Mouse (Mus musculus): ENCODE measurements around the gene Ctc1. TPM values are rescaled to one million over a fixed set of nuclear protein-coding genes. Genes with fewer than 3 reads are reported as not detected.
"Not testable (repeated sequence)": the region's sequence is repeated elsewhere in the genome, so short reads cannot be mapped to it uniquely, and the experiment has no call there.

The Ctc1 gene
- total RNA-seq, 1 experiment from 2014 or later: 24.2 TPM

DNA sequence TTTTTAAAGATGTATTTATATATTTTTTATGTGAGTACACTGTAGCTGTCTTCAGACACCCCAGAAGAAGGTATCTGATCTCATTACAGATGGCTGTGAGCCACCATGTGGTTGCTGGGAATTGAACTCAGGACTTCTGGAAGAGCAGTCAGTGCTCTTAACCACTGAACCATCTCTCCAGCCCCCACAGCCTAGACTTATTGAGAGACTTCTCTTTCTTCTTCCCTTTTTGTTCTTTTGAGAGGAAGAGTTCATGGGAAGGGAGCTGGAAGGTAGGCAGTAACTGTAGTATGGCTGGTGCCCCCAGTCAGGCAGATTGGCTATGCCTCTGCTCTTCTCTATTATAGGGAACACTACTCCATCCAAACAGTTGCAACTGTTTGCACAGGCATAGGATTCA, 9.1 kb upstream of the Ctc1 start:
- DNase-seq: not testable (repeated sequence)

DNA sequence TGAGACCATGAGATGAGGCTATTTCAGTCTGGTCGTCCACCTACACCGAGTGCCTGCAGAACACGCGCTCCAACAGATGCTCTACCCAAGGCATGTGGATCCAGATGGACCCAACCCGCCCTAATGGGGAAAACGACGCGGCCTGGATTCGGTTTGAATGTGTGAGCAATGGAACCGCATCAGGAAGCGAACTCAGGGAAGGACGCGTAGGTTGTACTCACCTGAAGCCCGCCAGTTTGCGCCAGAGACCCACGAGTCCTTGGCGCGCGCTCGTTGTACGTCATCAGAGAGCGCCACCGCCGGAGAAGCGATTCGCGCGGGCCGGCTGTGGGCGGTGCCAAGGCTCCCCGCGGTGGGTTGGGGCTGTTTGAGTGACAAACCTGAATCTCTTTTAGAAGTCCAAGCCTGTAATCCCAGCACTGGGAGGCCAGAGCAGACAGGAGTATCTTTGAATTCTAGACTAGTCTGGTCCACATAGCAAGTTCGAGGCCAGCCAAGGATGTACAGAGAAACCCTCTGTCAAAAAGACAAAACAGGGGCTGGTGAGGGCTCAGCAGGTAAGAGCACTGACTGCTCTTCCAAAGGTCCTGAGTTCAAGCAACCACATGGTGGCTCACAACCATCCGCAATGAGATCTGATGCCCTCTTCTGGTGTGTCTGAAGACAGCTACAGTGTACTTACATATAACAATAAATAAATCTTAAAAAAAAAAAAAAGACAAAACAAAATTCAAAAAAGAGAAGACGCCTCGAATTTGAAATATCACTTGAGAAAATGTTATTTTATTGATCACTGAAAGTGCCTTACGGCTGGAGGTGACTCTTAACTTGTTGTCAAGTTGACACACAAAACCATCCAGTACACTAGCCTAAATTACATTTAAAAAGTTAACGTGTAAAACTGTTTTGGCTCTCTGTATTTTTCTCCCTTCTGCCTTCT, 7.3 kb upstream of the Ctc1 start, which contains the start of gene Pfas:
Gene Pfas, minus strand, starts transcription at position 279 of the 940 bp plus-strand sequence.
- peak; percentile 96 for DNase-seq

DNA sequence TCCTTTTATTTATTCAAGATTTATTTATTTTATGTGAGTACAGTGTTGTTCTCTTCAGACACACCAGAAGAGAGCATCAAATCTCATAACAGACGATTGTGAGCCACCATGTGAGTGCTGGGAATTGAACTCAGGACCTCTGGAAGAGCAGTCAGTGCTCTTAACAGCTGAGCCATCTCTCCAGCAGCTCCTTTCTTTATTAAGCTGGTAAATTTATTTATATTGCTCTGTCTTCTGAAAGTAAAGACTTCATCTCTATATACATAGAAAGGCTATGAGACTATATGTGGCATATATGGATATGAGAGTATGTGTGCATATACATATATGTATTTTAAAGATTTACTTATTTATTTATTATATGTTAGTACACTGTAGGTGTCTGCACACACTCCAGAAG, 6.2 kb upstream of the Ctc1 start:
- DNase-seq: no peak

DNA sequence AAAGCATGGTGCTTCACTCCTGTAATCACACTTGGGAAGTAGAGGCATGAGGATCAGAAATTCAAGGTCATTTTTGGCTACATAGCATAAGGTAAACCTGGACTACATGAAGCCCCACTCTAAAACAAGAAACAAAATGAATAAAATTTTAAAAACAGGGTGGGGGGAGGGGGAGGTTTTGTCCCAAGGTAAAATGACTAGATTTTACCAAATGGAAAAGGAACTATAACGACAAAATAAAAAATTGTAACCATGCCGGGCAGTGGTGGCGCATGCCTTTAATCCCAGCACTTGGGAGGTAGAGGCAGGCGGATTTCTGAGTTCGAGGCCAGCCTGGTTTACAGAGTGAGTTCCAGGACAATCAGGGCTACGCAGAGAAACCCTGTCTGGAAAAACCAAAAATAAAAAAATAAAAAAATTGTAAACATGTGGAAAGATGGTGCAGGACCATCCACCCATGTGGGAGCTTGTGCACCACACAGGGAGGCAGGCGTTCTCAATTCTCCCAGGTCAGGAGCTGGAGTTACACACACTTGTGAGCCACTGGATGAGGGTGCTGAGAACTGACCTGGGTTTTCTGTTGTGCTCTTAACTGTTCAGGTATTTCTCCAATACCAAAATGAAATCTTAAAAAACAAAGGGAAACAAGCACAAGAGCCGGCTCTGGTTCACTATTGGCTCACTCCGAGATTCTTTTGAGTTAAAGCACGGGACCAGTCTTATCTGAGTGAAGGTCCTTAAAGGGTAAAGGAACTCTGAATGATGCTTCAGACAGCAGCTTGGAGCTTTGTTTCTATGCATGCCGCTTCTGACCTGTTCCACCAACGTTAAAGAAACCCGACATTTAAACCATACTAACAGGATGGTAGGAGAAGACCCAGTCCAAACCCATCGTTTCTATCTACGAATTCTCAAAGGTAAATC, 5.0 kb upstream of the Ctc1 start:
- DNase-seq: no peak

DNA sequence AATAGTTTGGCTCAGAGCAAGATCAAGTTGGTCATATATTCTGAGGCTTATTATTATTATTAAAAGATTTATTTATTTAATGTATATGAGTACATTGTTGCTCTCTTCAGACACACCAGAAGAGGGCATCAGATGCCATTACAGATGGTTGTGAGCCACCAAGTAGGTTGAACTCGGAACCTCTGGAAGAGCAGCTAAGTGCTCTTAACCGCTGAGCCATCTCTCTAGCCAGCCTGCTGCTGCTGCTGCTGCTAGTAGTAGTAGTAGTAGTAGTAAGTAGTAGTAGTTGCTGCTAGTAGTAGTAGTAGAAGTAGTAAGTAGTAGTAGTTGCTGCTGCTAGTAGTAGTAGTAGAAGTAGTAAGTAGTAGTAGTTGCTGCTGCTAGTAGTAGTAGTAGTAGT, 4.3 kb upstream of the Ctc1 start:
- DNase-seq: not testable (repeated sequence)

DNA sequence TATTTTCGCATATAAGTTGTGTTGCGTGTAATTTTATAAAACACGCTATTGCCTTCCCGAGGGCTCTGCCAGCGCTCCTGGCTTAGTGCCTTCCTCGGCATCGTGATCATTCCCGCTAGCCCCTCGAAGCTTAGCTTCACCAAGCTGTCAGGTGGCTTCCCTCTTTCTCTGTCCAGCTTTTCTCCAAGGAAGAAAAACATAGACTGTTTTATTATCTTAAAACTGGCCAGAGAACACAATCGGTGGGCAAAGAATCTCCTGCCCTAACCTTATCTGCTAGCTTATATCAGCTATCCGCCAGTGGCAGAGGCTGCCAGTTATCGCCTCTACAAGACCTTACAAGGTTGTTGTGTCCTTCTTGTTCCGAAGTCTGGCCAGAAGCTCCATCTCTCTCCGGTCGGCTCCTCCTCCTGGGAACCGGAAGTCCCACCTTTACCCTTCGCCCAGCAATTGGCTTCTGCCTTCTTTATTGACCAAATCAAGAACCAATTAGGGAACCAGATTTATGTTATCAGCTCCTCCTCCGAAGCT, 3.6 kb upstream of the Ctc1 start:
- peak; percentile 93 for DNase-seq

DNA sequence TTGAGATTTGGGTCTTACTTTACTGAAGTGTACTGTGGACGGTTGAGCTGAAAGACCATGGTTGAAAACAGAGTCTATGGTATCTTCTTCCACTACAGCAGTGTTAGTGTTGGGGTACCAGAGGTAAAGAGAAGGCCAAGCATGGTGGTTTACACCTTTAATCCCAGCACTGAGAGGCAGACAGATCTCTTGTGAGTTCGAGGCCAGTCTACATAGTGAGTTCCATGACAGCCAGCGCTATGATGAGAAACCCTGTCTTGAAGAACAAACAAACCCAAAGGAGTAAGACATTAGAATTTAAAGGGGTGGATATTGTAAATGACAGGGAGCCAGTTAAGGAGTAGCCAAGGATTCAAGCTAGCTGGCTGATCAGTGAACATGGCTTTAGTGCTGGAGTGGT, 1.0 kb downstream of the Ctc1 start:
- no peak for DNase-seq

DNA sequence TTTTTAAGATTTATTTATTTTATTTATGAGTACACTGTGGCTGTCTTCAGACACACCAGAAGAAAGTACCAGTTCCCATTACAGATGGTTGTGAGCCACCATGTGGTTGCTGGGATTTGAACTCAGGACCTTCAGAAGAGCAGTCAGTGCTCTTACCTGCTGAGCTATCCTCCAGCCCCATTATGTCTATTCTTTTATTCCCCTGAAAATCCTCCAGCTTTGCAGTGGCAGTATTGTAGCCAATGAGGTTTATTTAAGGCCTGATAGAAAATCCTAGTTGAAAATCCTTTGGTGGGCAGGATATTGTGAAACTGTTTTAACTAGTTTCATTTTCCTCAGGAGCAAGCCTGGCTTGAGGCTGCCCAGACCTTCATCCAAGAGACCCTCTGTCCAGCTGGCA, 5.0 kb downstream of the Ctc1 start:
- no peak for DNase-seq

DNA sequence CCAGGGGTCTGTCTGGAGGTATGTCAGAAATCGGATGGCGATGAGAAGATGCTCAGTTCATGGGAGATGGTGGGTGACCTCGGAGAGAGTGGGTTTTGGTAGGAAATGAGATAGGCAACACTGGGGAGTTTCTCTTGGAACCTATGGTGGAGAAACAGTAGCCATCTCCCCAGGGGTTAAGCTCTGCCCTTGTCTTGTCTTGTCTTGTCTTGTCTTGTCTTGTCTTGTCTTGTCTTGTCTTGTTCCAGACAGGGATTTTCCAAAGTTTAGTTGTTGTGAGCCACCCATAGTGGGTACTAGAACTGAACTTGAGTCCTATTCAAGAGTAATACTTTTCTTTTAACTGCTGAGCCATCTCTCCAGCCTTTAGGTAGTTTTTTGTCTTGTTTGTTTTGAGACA, 10.9 kb downstream of the Ctc1 start:
- no peak for DNase-seq

DNA sequence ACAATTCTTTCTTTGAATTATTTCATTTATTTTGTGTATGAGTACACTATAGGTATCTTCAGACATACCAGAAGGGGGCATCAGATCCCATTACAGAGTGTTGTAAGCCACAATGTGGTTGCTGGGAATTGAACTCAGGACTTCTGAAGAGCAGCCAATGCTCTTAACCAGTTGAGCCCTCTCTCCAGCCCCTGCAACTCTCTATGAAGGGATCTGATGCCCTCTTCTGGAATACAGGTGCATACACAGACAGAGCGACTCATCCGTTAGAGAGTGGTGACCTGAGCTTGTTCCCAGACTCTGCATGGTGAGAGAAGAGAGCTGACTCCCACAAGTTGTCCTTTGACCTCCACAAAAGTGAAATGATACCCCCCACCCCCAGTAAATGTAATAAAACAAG, 13.1 kb downstream of the Ctc1 start:
- DNase-seq: no peak

DNA sequence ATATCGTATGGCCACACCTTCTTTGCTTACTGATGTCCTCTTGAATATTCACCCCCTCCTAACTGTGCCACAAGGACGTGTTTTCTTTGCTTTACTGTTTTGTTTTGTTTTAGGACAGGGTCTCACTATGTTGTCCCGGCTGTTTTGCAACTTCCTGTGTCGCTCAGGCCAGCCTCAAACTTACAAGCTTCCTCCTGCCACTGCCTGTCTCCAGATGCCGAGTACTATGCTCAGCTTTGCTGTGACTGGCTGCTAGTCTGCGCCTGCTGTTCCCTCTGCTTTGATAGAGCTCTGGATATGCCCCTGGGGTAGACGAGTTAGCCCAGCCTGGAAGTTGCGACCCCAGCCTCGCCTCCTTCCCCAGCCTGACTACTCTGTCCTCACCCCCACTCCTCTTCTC, 17.8 kb downstream of the Ctc1 start:
- DNase-seq: no peak

DNA sequence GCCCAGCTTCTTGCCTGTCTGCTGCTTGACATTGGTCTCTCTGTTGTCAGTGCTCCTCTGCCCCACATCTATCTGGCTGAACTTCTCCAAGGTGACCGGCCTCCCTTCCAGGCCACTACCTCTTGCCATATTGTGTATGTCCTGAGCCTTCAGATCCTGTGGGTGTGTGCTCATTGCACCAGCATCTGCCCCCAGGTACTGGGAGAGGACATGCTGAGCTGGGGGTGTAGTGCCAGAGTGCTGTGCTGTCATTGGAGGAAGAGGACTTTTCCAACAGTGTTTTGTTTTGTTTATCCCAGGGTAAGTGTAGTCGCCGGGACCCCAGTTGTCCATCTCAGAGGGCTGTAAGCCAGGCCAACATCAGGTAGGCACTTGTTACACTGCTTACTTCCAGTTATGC, 18.9 kb downstream of the Ctc1 start:
- DNase-seq: no peak

DNA sequence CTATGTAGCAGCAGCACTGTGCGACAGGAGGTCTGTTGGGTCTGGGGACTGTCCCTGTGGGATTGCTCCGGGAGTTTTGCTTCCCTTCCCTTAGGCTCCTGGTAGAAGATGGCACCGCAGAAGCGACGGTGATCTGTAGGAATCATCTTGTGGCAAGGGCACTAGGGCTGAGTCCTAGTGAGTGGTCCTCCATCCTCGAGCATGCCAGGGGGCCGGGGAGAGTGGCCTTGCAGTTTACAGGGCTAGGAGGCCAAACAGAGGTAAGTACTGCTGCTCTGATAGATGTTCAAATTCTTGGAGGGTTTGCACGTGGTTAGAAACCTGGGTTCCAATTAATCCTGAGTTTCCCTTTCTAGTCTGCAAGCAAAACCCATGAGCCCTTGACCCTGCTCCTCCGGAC, 19.7 kb downstream of the Ctc1 start:
- no peak for DNase-seq

DNA sequence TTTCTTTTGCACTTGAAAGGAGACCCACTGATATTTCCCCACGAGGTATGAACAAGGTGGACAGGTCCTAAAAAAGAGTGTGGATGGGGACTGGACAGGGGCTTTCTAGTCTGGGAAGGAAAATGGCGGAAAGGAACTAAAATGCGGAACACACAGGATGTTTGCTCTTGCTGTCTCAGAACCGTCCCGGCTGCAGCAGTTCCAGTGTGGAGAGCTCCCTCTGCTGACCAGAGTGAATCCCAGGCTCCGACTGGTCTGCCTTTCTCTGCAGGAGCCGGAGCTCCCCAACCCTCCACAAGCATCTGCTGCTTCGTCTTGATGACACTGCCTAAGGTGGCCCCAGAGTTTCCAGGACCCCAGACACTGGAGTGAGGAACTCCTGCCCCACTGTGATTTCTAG, 20.1 kb downstream of the Ctc1 start:
- peak; percentile 93 for DNase-seq

DNA sequence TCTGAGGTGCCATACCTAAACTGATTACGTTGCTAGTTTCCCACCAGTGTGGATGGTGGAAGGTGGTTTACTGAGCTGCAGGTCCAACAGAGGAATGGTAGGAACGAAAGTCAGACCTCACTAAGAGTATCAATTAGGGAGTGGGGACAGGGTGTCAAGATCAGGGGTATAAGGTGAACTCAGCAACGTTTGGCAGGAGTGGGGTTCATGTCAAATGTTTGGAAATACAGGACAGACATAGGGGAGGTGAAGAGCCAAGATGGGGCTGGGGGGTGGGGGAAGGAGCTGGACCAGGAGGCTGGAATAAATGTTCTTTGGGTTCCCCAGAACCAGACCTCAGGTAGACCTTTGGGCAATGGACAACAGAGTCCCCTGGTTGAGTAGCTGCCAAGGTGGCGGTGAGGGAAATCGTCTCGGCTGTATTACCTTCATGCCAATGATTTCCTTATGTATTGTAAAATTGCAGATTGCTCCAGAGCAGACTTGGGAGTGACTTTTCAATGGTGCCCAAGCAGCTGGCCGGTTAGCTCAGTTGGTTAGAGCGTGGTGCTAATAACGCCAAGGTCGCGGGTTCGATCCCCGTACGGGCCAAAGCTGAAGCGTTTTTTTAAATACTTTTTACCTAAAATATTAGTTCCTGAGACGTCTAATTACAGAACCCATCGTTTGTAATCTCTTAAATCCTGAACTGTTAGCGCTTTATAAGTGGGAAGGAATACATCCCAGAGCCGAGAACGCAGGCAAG, 20.9 kb downstream of the Ctc1 start:
- DNase-seq: peak; percentile 85

DNA sequence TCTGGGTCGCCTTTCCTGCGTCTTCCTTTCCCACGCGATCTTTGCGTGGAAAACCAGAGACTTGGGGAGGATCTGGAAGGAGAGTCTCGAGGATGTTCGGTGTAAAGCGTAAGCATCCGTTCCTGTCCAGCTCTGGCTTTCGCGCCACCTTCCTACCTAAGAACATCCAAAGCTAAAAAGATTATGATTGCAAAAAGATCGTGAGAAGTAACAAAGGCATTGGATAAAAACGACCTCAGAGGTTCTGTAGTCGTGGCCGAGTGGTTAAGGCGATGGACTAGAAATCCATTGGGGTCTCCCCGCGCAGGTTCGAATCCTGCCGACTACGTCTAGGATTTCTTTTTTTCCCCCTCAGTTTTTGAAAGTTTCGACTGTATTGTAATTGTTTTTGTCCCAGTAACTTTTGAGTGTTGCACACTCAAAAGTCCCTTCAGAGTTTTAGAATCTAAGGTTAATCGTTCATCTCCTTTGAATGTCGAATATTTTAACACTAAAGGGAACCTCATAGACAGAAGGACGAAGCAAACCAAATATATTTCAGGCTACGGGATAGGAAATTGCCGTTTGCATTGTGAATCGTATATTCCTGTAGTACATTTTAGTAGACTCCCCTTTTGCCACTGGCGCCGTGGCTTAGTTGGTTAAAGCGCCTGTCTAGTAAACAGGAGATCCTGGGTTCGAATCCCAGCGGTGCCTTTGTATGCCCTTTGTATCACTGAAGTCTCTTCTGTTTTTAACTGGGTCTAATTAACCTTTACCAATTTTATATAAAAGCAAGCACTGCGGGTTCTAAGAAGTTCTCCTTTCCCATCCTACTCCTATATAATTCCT, 21.7 kb downstream of the Ctc1 start:
- peak; percentile 86 for DNase-seq

DNA sequence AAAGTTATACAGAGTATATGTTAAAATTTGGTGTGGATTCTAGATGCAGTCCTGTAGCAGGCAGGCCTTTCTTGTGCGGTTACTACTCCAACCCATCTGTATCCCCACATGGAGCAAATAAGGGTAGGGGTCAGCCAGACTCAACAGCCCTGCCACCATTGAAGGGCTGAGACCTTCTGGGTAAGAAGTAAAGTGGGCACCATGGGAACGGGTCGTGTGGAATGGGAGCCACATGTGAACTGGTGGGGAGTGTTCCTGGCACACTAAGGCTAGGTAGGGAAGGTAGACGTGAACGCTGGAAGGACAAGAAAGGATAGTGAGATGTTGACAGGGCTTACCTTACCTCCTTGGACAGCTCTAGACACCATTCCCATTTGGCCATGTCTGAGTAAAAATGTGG, 22.5 kb downstream of the Ctc1 start:
- no peak for DNase-seq

DNA sequence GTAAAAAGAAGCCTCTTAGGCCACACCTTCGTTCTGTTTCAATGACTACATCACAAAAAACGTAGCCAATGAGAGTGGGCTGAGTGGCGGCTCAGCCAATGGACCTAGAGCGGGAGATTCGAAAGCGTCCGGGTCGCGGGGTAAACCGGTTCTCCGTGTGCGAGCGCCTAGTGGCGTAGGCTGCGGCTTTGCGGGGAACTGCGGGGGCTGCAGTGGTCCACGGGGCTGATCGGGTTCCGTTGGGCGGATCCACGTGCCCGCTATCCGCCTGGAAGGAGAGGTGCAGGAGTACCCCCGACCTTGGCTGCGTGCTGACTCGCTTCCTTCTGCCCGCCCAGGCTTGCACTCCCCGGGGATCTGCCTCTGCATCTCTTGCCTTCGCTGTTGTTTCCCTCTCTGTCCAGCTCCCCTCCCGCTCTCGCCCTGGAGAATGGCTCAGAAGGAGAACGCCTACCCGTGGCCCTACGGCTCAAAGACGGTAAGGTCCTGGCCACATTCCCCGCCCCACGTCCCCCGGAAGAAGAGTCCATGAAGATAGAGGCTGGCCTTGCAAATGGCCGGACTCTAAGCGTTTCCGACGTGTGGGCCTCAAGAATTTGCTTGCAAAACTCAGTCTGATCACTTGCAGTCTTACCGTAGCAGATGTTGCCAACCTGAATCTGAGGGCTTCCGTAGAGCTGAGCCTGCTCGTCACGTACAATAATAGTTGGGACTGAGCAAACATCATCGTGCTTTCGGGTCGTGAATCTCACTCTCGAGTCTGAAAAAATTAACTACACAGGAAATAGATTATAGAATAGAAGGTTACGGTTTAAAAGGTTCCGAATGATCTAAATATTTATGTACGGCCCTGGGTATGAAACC, 30.1 kb downstream of the Ctc1 start, which contains the start of gene Aurkb:
Gene Aurkb, plus strand, starts transcription at position 117 of the 864 bp plus-strand sequence.
- DNase-seq: peak; percentile 93

DNA sequence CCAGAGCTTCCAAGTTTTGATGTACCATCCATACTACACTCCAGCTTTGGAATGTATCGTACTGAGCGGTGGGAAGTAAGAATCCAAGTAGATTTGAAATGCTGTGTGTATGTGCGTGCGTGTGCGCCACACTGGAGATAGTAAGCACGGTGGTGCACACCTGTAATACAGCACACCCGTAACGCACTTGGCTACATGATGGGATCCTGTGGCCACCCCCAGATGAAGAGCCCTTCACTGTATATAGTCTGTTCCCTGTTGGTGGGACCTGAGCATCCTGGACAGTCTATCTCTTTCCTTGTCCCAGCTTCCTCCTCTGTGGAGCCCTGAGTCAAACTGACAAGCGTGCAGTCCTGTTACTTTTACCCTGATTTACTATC, 30.7 kb downstream of the Ctc1 start:
- no peak for DNase-seq

DNA sequence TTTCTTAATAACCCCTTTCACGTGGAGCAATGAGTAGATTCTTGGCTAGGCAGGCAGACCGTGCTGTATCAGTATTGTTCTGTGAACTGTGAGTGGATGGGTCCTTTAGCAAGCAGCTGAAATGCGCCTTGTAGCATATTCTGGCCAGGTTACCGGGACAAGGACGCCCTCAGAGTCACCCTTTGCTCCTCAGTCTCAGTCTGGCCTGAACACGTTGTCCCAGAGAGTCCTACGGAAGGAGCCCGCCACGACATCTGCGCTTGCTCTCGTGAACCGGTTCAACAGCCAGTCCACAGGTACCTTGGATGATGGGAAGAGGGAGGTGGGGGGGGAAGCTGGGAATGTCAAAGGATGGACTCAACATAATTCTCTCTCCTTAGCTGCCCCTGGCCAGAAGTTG, 31.9 kb downstream of the Ctc1 start:
- DNase-seq: no peak
